Mouse (Mus musculus) hindbrain, embryonic 16.5 days (tissue): Measurements from ENCODE around the gene Gpx4. TPM values are rescaled to one million over a fixed set of nuclear protein-coding genes. Genes with fewer than 3 reads are reported as not detected.

Experiments used
- ATAC-seq: fragments of 200-750 bp; cut with Nextera tagmentation; 2 replicates; pipeline ENCODE4 v1.8.0; 2017; ENCODE audit warnings: moderate TSS enrichment, moderate library complexity
- H3K27ac ChIP-seq: fragments of 300-500 bp; sonication (generic); 2 replicates; pipeline ENCODE4 v1.5.1; 2014; ENCODE audit warnings: low read depth, mild to moderate bottlenecking, control low read depth, low read length, moderate library complexity
- H3K27me3 ChIP-seq: fragments of 300-500 bp; sonication (generic); replicated peaks from 2 replicates; pipeline ENCODE4 v1.6.1; 2014; ENCODE audit warnings: low read length; ENCODE audit not compliant: control insufficient read depth, insufficient read depth
- H3K36me3 ChIP-seq: fragments of 300-500 bp; sonication (generic); 2 replicates; pipeline ENCODE4 v1.6.1; 2014; ENCODE audit warnings: mild to moderate bottlenecking, low read length, moderate library complexity, mixed read lengths; ENCODE audit not compliant: control insufficient read depth, insufficient read depth
- H3K4me1 ChIP-seq: fragments of 300-500 bp; sonication (generic); 2 replicates; pipeline ENCODE4 v1.6.1; 2014; ENCODE audit warnings: low read depth, low read length; ENCODE audit not compliant: control insufficient read depth, insufficient read depth
- H3K4me2 ChIP-seq: fragments of 300-500 bp; sonication (generic); 2 replicates; pipeline ENCODE4 v1.6.1; 2014; ENCODE audit warnings: mild to moderate bottlenecking, low read length, control low read depth, moderate library complexity
- H3K4me3 ChIP-seq: fragments of 300-500 bp; sonication (generic); 2 replicates; pipeline ENCODE4 v1.5.1; 2014; ENCODE audit warnings: mild to moderate bottlenecking, low read length, control low read depth, moderate library complexity
- H3K9ac ChIP-seq: fragments of 300-500 bp; sonication (generic); 2 replicates; pipeline ENCODE4 v1.6.1; 2014; ENCODE audit warnings: low read depth, mild to moderate bottlenecking, control low read depth, low read length, moderate library complexity
- H3K9me3 ChIP-seq: fragments of 300-500 bp; sonication (generic); 2 replicates; pipeline ENCODE4 v1.6.1; 2014; ENCODE audit warnings: mild to moderate bottlenecking, low read length, moderate library complexity; ENCODE audit not compliant: control insufficient read depth
- WGBS: fragments of 180-500 bp; shearing (Covaris S2); extraction: QIAGEN DNeasy Blood & Tissue Kit; methylation state at CpG from one replicate; pipeline ENCODE4 v1.1.7; 2014; 5-methylcytosine and 5-hydroxymethylcytosine counted together
- polyA plus RNA-seq: library from polyadenylated mRNA; unstranded; fragments of >200 nt; fragmentation: Nextera tagmentation; extraction: Ambion mirVana; gene quantifications from 2 replicates; pipeline ENCODE4 v1.2.1, GENCODE M21; 2015

Gpx4 gene
- polyA plus RNA-seq, 1 experiment from 2014 or later, result 643 TPM

DNA sequence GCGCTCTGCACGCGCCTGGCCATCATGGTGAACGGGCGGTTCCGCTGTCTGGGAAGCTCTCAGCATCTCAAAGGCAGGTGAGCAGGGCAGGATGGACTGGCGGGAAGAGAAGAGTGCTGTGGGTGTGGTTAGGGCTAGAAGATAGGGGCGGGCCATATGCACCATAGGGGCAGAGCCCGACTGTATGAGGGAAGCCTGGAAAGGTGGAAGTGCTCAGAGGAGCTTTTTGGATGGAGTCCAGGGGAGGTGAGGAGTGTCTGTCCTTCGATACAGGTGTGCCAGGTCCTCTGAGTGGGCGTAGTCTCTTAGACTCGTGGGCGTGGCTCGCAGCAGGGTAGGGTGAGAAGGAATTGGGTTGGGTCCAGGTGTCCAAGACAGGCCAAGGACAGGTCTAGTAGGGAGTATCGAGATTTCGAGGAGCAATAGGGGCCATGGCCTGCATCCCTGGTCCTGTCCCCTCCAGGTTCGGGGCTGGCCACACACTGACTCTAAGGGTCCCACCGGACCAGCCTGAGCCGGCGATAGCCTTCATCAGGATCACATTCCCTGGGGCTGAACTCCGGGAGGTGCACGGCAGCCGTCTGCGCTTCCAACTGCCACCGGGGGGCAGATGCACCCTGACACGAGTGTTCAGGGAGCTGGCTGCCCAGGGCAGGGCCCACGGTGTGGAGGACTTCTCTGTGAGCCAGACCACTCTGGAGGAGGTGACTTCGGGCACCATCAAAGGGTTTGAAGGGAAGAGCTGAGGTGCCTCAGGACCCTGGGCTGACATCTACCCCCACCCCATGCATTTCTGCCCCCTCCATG, 32.3 kb upstream of the Gpx4 start:
- ATAC-seq, result no peak
- Histone ChIP-seq H3K4me3 (no peak overlapping the region), H3K9ac (no peak overlapping the region), H3K36me3 (peaks cover 21% of the 10 kb centered on the region), H3K27me3 (peaks cover 37% of the 10 kb centered on the region), H3K9me3 (peaks cover 19% of the 10 kb centered on the region), H3K4me2 (no peak overlapping the region), H3K27ac (no peak overlapping the region), H3K4me1 (no peaks in the 10 kb centered on the region)
- WGBS, result 25% methylated on average over 28 of the region's 28 CpGs

DNA sequence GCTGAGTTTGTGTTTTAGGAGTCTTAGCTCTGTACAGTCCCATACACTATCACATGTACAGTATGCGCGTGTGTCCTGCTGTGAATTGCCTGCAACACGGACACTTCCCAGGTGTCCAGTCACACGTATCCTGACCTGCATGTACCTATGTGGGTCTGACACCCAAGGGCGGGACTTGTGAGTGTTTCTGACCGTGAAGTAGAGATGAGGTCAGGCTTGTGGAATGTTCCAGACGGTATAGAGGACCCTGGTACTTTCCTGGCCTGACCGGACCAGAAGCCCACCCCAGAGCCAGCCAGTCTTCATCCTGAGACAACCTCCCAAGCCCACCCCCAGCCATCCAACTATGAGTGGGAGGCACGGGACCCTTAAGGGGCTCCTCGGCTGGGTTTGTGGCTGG, 31.4 kb upstream of the Gpx4 start:
- H3K4me1 ChIP-seq, result no peaks in the 10 kb centered on the region
- peaks cover 11% of the 10 kb centered on the region for H3K9me3 ChIP-seq
- ATAC-seq, result no peak
- H3K4me2 ChIP-seq, result no peak overlapping the region
- no peak overlapping the region for H3K4me3 ChIP-seq
- H3K27me3 ChIP-seq, result peaks cover 43% of the 10 kb centered on the region
- H3K27ac ChIP-seq, result no peak overlapping the region
- 87% methylated on average over 10 of the region's 10 CpGs for WGBS
- no peak overlapping the region for H3K9ac ChIP-seq
- H3K36me3 ChIP-seq, result peaks cover 14% of the 10 kb centered on the region

DNA sequence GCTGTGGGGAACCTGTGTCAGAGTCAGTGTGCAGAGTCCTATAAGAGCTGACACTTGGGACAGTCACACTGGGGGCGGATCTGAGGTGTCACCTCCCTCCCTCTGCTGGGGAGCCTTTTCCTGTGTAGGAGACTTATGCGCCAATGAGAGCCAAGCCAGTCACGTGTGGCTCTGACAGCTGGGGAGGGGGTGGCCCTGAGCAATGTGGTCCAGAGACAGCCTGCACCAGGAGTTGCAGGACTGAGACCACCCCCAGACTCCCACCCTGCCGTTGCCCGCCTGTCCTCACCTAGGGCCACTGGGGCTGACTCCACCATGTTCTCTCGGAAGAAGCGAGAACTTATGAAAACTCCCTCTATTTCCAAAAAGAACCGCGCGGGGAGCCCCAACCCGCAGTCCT, 30.5 kb upstream of the Gpx4 start, which contains the start of gene Arhgap45:
Gene Arhgap45 (plus strand): TSS at position 143 of the 400 bp plus-strand sequence.
- Histone ChIP-seq H3K27me3 (peaks cover 42% of the 10 kb centered on the region), H3K4me3 (no peak within 1 kb of the TSS), H3K9ac (no peak within 1 kb of the TSS), H3K4me1 (no peaks in the 10 kb centered on the region), H3K27ac (no peak within 1 kb of the TSS), H3K4me2 (no peak within 1 kb of the TSS), H3K9me3 (peaks cover 4% of the 10 kb centered on the region; the same call in 1 of the 2 replicates), H3K36me3 (peaks cover 6% of the 10 kb centered on the region)
- WGBS, result 74% methylated on average over 11 of the region's 11 CpGs
- ATAC-seq, result no peak

DNA sequence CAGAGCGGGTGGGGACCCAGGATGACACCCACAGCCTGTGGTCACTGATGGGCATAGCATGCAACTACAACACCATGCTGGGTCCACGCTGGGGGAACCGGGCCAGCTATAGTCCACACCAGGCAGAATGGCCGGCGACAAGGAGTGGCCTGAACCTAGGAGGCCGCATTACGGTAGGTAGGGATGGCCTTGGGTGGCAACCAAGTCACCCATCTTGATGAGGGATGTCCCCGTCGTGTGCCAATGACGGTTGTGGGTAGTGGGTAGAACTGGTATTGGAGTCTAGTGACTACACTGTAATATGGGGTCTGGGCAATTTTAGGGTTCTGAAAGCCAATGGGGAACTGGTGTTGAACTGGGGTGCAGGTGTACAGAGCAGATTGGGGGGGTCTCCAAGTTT, 30.0 kb upstream of the Gpx4 start:
- H3K27me3 ChIP-seq, result peaks cover 38% of the 10 kb centered on the region

DNA sequence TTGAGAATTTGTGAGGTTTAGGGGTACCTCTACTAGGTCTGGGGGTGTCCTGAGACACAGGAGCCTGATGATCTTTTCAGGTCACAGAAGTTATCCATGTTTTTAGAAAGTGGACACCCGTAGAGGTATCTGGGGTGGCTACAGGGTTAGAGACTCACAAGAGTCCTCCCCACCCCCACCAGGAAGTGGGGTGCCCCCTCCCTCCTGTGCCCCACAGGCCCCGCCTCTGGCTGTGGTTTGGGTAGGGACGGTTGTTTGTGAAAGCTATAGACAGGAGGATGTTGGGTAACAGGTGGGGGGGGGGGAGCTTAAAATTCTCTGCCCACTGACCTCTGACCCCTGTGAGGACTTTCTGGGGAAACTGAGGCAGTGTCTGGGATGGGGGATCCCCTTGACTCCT, 29.6 kb upstream of the Gpx4 start:
- H3K27me3 ChIP-seq, result peaks cover 36% of the 10 kb centered on the region
- H3K9ac ChIP-seq, result no peak overlapping the region
- H3K9me3 ChIP-seq, result no peaks in the 10 kb centered on the region
- H3K4me2 ChIP-seq, result no peak overlapping the region
- no peak overlapping the region for H3K27ac ChIP-seq
- H3K36me3 ChIP-seq, result no peaks in the 10 kb centered on the region
- no peaks in the 10 kb centered on the region for H3K4me1 ChIP-seq
- no peak for ATAC-seq
- no peak overlapping the region for H3K4me3 ChIP-seq
- WGBS, result 54% methylated on average over 2 of the region's 3 CpGs

More for the DNA sequence above, 30.0 kb upstream of the Gpx4 start:
- peaks cover 1% of the 10 kb centered on the region for H3K36me3 ChIP-seq
- WGBS, result 86% methylated on average over 10 of the region's 10 CpGs
- no peaks in the 10 kb centered on the region for H3K9me3 ChIP-seq
- no peaks in the 10 kb centered on the region for H3K4me1 ChIP-seq
- H3K4me3 ChIP-seq, result no peak overlapping the region
- H3K27ac ChIP-seq, result no peak overlapping the region
- ATAC-seq, result no peak
- no peak overlapping the region for H3K4me2 ChIP-seq
- H3K9ac ChIP-seq, result no peak overlapping the region

DNA sequence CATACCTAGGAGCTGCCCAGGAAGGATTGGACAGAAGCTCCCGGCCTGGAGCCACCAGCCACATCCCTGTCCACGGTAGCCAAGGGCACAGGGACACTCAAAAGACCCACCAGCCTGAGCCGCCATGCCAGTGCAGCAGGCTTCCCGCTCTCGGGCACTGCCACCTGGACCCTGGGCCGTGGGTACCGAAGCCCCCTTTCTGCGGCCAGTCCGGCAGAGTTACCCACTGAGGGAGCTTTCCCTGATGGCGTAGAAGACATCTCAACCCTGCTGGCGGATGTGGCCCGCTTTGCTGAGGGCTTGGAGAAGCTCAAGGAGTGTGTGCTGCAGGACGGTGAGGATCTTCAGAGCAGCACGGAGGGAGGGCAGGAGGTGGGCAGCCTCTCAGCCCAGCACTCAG, 29.2 kb upstream of the Gpx4 start:
- Histone ChIP-seq H3K4me3 (no peak overlapping the region), H3K9me3 (no peaks in the 10 kb centered on the region), H3K36me3 (no peaks in the 10 kb centered on the region), H3K27me3 (peaks cover 36% of the 10 kb centered on the region), H3K4me2 (no peak overlapping the region), H3K4me1 (no peaks in the 10 kb centered on the region), H3K9ac (no peak overlapping the region), H3K27ac (no peak overlapping the region)
- WGBS, result 83% methylated on average over 14 of the region's 14 CpGs
- no peak for ATAC-seq

DNA sequence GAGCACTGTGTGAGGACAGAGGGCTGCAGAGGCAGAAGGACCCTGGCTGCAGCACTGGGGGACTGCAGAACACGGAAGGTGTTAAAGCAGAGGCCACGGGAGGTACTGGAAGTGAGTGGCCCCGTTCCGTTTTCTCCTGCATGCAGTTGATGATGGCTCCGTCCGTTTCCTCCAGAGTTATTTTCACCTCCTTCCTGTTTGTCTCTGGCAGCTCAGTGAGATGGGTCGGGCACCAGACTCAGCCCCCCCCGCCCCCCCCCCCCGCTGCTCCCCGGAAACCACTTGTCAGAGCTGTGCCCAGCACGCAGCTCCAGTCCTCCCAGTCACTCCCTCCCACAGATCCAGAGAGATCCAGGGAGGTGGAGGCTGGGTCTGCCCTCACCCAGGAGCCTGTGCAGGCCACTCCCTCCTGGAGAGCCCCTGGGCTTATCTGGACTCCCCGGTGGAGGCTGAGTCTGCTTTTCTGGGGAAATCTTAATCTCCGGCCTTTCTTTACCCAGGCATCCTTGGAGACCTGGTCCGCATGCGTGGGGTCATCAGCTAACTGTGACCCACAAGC, 28.1 kb upstream of the Gpx4 start:
- no peak overlapping the region for H3K4me2 ChIP-seq
- 10% methylated on average over 14 of the region's 15 CpGs for WGBS
- no peak for ATAC-seq

DNA sequence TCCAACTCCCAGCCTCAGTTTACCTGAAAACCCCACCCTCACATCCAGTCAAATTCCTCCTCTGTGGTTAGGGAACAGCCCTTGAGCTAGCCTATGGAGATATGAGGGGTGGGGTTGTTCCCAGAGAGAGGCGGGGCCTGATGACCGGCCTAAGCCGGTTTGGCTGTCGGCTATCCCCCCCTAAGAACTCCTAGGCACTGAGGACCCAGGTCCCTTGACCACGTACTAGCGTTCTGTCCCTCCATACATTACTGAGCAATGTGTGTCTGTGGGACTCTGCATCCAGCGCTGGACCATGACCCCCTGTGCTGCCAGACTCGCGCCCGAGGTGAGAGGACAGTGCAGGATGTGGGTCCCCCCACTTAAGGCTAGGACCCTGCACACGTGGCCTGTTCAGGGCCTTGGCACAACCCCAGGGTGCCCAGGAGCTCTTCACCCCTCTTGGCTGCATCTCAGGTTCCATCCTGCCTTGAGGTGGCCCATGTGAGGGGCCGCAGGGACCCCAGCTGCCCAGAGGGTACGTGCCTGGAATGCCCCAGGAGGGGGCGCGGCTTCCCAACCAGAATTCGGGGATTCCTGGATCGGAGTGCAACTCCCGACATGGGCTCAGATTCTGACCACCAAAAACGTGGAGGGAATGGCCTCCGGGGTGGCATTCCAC, 27.4 kb upstream of the Gpx4 start:
- Histone ChIP-seq H3K36me3 (no peaks in the 10 kb centered on the region), H3K4me1 (no peaks in the 10 kb centered on the region), H3K9me3 (no peaks in the 10 kb centered on the region), H3K27me3 (peaks cover 19% of the 10 kb centered on the region), H3K9ac (no peak overlapping the region), H3K4me2 (peak overlapping the region; percentile 11; the same call in 1 of the 2 replicates), H3K4me3 (no peak overlapping the region), H3K27ac (no peak overlapping the region)
- WGBS, result 3% methylated on average over 20 of the region's 20 CpGs
- ATAC-seq, result no peak

More for the DNA sequence above, 28.1 kb upstream of the Gpx4 start:
- Histone ChIP-seq H3K27me3 (peaks cover 27% of the 10 kb centered on the region), H3K36me3 (no peaks in the 10 kb centered on the region), H3K9me3 (no peaks in the 10 kb centered on the region), H3K4me1 (no peaks in the 10 kb centered on the region), H3K27ac (no peak overlapping the region), H3K4me3 (no peak overlapping the region; the same call in 1 of the 2 replicates), H3K9ac (0 out of 2 replicates have a peak overlapping the region, but pooled peaks have one; percentile 22)

DNA sequence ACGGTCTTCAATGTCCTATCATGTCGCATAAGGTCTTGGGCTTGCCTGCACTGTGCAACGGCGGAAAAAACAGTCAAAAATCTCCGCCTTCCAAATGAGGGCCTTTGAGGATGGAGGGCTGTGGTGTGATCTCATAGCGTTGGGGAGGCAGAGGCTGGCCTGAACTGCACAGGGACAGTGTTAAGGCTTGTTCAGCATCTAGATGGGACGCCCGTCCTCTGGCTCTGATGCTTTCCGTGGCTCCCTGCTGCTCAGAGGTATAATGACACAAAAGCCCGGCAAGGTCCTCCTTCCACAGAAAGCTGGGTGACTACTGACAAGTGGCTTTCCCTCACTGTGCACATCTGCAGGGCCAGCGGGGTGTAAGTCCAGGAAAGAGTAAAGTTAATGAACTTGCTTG, 26.8 kb upstream of the Gpx4 start:
- peaks cover 18% of the 10 kb centered on the region for H3K27me3 ChIP-seq
- no peak overlapping the region; the same call in 1 of the 2 replicates for H3K9ac ChIP-seq
- 20% methylated on average over 11 of the region's 11 CpGs for WGBS

More for the DNA sequence above, 26.8 kb upstream of the Gpx4 start:
- Histone ChIP-seq H3K4me1 (no peaks in the 10 kb centered on the region), H3K4me2 (no peak overlapping the region), H3K36me3 (no peaks in the 10 kb centered on the region), H3K27ac (no peak overlapping the region), H3K4me3 (no peak overlapping the region), H3K9me3 (no peaks in the 10 kb centered on the region)
- no peak for ATAC-seq
